Mouse (Mus musculus) forebrain, embryonic 11.5 days (tissue): ENCODE data around the gene Cct8. TPM values are rescaled to one million over a fixed set of nuclear protein-coding genes. Genes with fewer than 3 reads are reported as not detected.

Experiments
- polyA plus RNA-seq: library from polyadenylated mRNA; unstranded; fragments of >200 nt; fragmentation: Nextera tagmentation; extraction: Ambion mirVana; gene quantifications from 2 replicates; pipeline ENCODE4 v1.2.1, GENCODE M21; 2014

Cct8 gene
- polyA plus RNA-seq, 1 experiment from 2014 or later = 643 TPM

Other genes with a start within 250 kb of the Cct8 start
- 17.7 and 19.5 TPM in 2 replicates for gene N6amt1, start 141.7 kb downstream of the Cct8 start, polyA plus RNA-seq
- 32.8 and 33.2 TPM in 2 replicates for gene Ltn1, start 63.3 kb downstream of the Cct8 start, polyA plus RNA-seq
- gene Rwdd2b, start 55.3 kb downstream of the Cct8 start, polyA plus RNA-seq = 9.6 and 10.3 TPM in 2 replicates
- gene Usp16, start 41.2 kb downstream of the Cct8 start, polyA plus RNA-seq = 43.8 and 45.7 TPM in 2 replicates
- gene Map3k7cl, start 57.5 kb upstream of the Cct8 start, polyA plus RNA-seq = 0.15 TPM in 1 of 2 replicates, not detected in the other
- 18.5 and 18.9 TPM in 2 replicates for gene Bach1, start 203.1 kb upstream of the Cct8 start, polyA plus RNA-seq